Comparison of ENCODE assay signal across 8 mouse cellular contexts in genomic region chr11:3786564-3786963, GRCm38 (mm10).
DNase-seq lines count a peak whose midpoint lies in the region; ATAC-seq and TF ChIP-seq lines count a peak whose summit lies in the region.
"Had no signal": no experiment of that assay in that cellular context is flagged by ENCODE, and none has a peak within 500 bp of the region (broad histone marks: within the 10 kb centered on the region; RNA-seq: fewer than 3 reads in every experiment).

No protein-coding gene starts in this region.

- intact Hi-C loops in left cerebral cortex, postnatal 10 days (cut with DNase I) = loop anchor here (5.0 kb wide), 1 partner anchor 74 kb away; no protein-coding TSS in a partner anchor

- 0 out of 2 replicates have a peak, but pooled peaks cover 7% of the 10 kb centered on the region for H3K9me3 ChIP-seq in hindbrain, embryonic 15.5 days
- no peaks in the 10 kb centered on the region for H3K9me3 ChIP-seq in midbrain, embryonic 16.5 days (replicated peaks; ENCODE audit: control insufficient read depth, low read length, poor library complexity, severe bottlenecking)

- 14% methylated on average over 6 of the region's 6 CpGs for WGBS in cerebellum, adult 2 months
- WGBS in hindbrain, embryonic 15.5 days = 13% methylated on average over 6 of the region's 6 CpGs
- WGBS in midbrain, embryonic 16.5 days = 11% methylated on average over 6 of the region's 6 CpGs
- 34% methylated on average over 6 of the region's 6 CpGs for WGBS in spleen, adult 2 months

- DNase-seq in WW6 (ENCODE audit: low read depth, low spot score) = peak; percentile 70
- DNase-seq in cerebellum, adult 2 months = peak; percentile 87 to 94
- DNase-seq in left cerebral cortex, postnatal 10 days (ENCODE audit: extremely low spot score in 1 of 2, low spot score in 2 of 2) = peak; percentile 82 to 89
- peak; percentile 23 to 62 for DNase-seq in spleen, adult 2 months (ENCODE audit: low read depth in 1 of 2, low spot score in 2 of 2)

- H3K4me2 ChIP-seq in hindbrain, embryonic 15.5 days = no peak overlapping the region
- H3K4me2 ChIP-seq in midbrain, embryonic 16.5 days (ENCODE audit: low read length) = no peak overlapping the region

- TF ChIP-seq POLR2A in cerebellum, adult 2 months (IDR thresholded peaks at IDR 0.05; ENCODE audit: borderline replicate concordance, insufficient read depth, low read length) = no peak
- TF ChIP-seq POLR2A in spleen, adult 2 months (IDR thresholded peaks at IDR 0.05; ENCODE audit: low read depth, low read length) = no peak

- H3K4me1 ChIP-seq in cerebellum, adult 2 months (ENCODE audit: control insufficient read depth, insufficient read depth, low read length) = peaks cover 8% of the 10 kb centered on the region
- H3K4me1 ChIP-seq in hindbrain, embryonic 15.5 days (replicated peaks) = 0 out of 2 replicates have a peak, but pooled peaks cover 4% of the 10 kb centered on the region
- H3K4me1 ChIP-seq in midbrain, embryonic 16.5 days (ENCODE audit: control insufficient read depth, insufficient read depth, low read length) = no peaks in the 10 kb centered on the region
- H3K4me1 ChIP-seq in spleen, adult 2 months (ENCODE audit: control insufficient read depth, insufficient read depth, insufficient read length) = no peaks in the 10 kb centered on the region

- H3K9ac ChIP-seq in hindbrain, embryonic 15.5 days = no peak overlapping the region
- no peak overlapping the region for H3K9ac ChIP-seq in midbrain, embryonic 16.5 days (ENCODE audit: low read depth, low read length)

- no peak overlapping the region for H3K4me3 ChIP-seq in cerebellum, adult 2 months (replicated peaks; ENCODE audit: insufficient read depth, low read depth, low read length)
- no peak overlapping the region for H3K4me3 ChIP-seq in hindbrain, embryonic 15.5 days
- no peak overlapping the region for H3K4me3 ChIP-seq in midbrain, embryonic 16.5 days (ENCODE audit: low read depth, low read length)
- H3K4me3 ChIP-seq in spleen, adult 2 months (ENCODE audit: extremely low read depth, insufficient read depth, insufficient read length) = no peak overlapping the region
- H3K4me3 ChIP-seq: myocyte had no signal

- peak; percentile 94 for TF ChIP-seq CTCF in cerebellum, adult 2 months (IDR thresholded peaks at IDR 0.05; ENCODE audit: borderline replicate concordance, insufficient read depth, low read depth, low read length)
- peak; percentile 57; the same call in 1 of the 2 replicates for TF ChIP-seq CTCF in spleen, adult 2 months (IDR thresholded peaks at IDR 0.05; ENCODE audit: extremely low read depth, insufficient read depth, insufficient read length, insufficient replicate concordance)

- H3K27ac ChIP-seq in cerebellum, adult 2 months (ENCODE audit: insufficient read depth, low read length) = no peak overlapping the region
- no peak overlapping the region for H3K27ac ChIP-seq in hindbrain, embryonic 15.5 days (replicated peaks)
- H3K27ac ChIP-seq in midbrain, embryonic 16.5 days (ENCODE audit: low read length) = no peak overlapping the region
- H3K27ac ChIP-seq in spleen, adult 2 months (ENCODE audit: insufficient read depth, low read length) = no peak overlapping the region

- no peaks in the 10 kb centered on the region for H3K27me3 ChIP-seq in cerebellum, adult 2 months (ENCODE audit: control insufficient read depth, insufficient read depth, low read length)
- no peaks in the 10 kb centered on the region for H3K27me3 ChIP-seq in hindbrain, embryonic 15.5 days
- no peaks in the 10 kb centered on the region for H3K27me3 ChIP-seq in midbrain, embryonic 16.5 days (ENCODE audit: control insufficient read depth, insufficient read depth, low read depth, low read length)
- H3K27me3 ChIP-seq in spleen, adult 2 months (ENCODE audit: control insufficient read depth, insufficient read depth, low read length) = no peaks in the 10 kb centered on the region

- peak; percentile 83 for ATAC-seq in frontal cortex, adult (ENCODE audit: low TSS enrichment)
- ATAC-seq in hindbrain, embryonic 15.5 days (ENCODE audit: low FRiP score, low read depth) = peak; percentile 77; the same call in 1 of the 2 replicates
- ATAC-seq in midbrain, embryonic 16.5 days = peak; percentile 76

- no peaks in the 10 kb centered on the region for H3K36me3 ChIP-seq in hindbrain, embryonic 15.5 days
- no peaks in the 10 kb centered on the region for H3K36me3 ChIP-seq in midbrain, embryonic 16.5 days (ENCODE audit: control insufficient read depth, insufficient read depth, low read length)
- no peaks in the 10 kb centered on the region for H3K36me3 ChIP-seq in spleen, adult 2 months (ENCODE audit: control insufficient read depth, insufficient read depth, low read length)
